Comparison of ENCODE assay signal across 26 mouse cellular contexts in genomic region chr6:94155996-94156395, GRCm38 (mm10).
DNase-seq lines count a peak whose midpoint lies in the region; ATAC-seq and TF ChIP-seq lines count a peak whose summit lies in the region.
"Had no signal": no experiment of that assay in that cellular context is flagged by ENCODE, and none has a peak within 500 bp of the region (broad histone marks: within the 10 kb centered on the region; RNA-seq: fewer than 3 reads in every experiment).

No protein-coding gene starts in this region.

- 79% methylated on average over 4 of the region's 4 CpGs for WGBS in embryonic facial prominence, embryonic 13.5 days
- WGBS in embryonic facial prominence, embryonic 10.5 days: 73% methylated on average over 4 of the region's 4 CpGs
- 63% methylated on average over 4 of the region's 4 CpGs for WGBS in intestine, embryonic 15.5 days
- WGBS in intestine, postnatal 0 days: 43% methylated on average over 4 of the region's 4 CpGs
- 64% methylated on average over 4 of the region's 4 CpGs for WGBS in stomach, postnatal 0 days

- no peak for TF ChIP-seq CTCF in intestine, postnatal 0 days (IDR thresholded peaks at IDR 0.05; ENCODE audit: low read depth)
- TF ChIP-seq CTCF in stomach, postnatal 0 days (IDR thresholded peaks at IDR 0.05; ENCODE audit: low read depth): no peak

- H3K9me3 ChIP-seq in embryonic facial prominence, embryonic 13.5 days: no peaks in the 10 kb centered on the region
- H3K9me3 ChIP-seq in embryonic facial prominence, embryonic 10.5 days: no peaks in the 10 kb centered on the region
- no peaks in the 10 kb centered on the region for H3K9me3 ChIP-seq in intestine, embryonic 15.5 days
- H3K9me3 ChIP-seq in intestine, postnatal 0 days (ENCODE audit: control insufficient read depth): no peaks in the 10 kb centered on the region
- no peaks in the 10 kb centered on the region for H3K9me3 ChIP-seq in stomach, postnatal 0 days (ENCODE audit: control insufficient read depth, low read length)
- H3K9me3 ChIP-seq: embryonic facial prominence, embryonic 15.5 days; forebrain, embryonic 10.5 days; hindbrain, embryonic 12.5 days had no signal

- TF ChIP-seq EP300 in stomach, postnatal 0 days (optimal IDR thresholded peaks at IDR 0.05): no peak

- no peak overlapping the region for H3K4me3 ChIP-seq in embryonic facial prominence, embryonic 13.5 days
- no peak overlapping the region for H3K4me3 ChIP-seq in embryonic facial prominence, embryonic 10.5 days
- H3K4me3 ChIP-seq in intestine, embryonic 15.5 days (replicated peaks): no peak overlapping the region
- no peak overlapping the region for H3K4me3 ChIP-seq in intestine, postnatal 0 days (ENCODE audit: low read depth, low read length)
- no peak overlapping the region for H3K4me3 ChIP-seq in stomach, postnatal 0 days (ENCODE audit: low read depth, low read length)
- H3K4me3 ChIP-seq: embryonic facial prominence, embryonic 15.5 days; erythroblast, embryonic 14.5 days; forebrain, embryonic 10.5 days; gastrocnemius, adult 2 months; hindbrain, embryonic 12.5 days had no signal

- ATAC-seq in embryonic facial prominence, embryonic 13.5 days (ENCODE audit: insufficient number of reproducible peaks, insufficient read depth, low FRiP score, low TSS enrichment, low read depth): no peak
- ATAC-seq in intestine, embryonic 15.5 days: no peak
- ATAC-seq in intestine, postnatal 0 days: no peak
- ATAC-seq in stomach, postnatal 0 days (ENCODE audit: low FRiP score, low TSS enrichment): peak; percentile 45; the same call in 1 of the 2 replicates
- ATAC-seq: CD4-positive, CD25-positive, alpha-beta regulatory T cell, adult 4 months; forebrain, embryonic 14.5 days; hindbrain, embryonic 16.5 days; inflammation-experienced regulatory T-cells, adult 6 months had no signal

- peak overlapping the region; percentile 39 for H3K27ac ChIP-seq in embryonic facial prominence, embryonic 13.5 days
- H3K27ac ChIP-seq in embryonic facial prominence, embryonic 10.5 days (replicated peaks): no peak overlapping the region
- H3K27ac ChIP-seq in intestine, embryonic 15.5 days: peak overlapping the region; percentile 14; the same call in 1 of the 2 replicates
- no peak overlapping the region for H3K27ac ChIP-seq in intestine, postnatal 0 days (ENCODE audit: low read depth, low read length)
- no peak overlapping the region for H3K27ac ChIP-seq in stomach, postnatal 0 days (replicated peaks)
- H3K27ac ChIP-seq: embryonic facial prominence, embryonic 15.5 days; forebrain, embryonic 10.5 days; gastrocnemius, adult 2 months; hindbrain, embryonic 12.5 days had no signal

- no peak overlapping the region for H3K4me2 ChIP-seq in embryonic facial prominence, embryonic 13.5 days
- H3K4me2 ChIP-seq in intestine, embryonic 15.5 days (replicated peaks): no peak overlapping the region
- H3K4me2 ChIP-seq in intestine, postnatal 0 days (replicated peaks; ENCODE audit: low read depth): no peak overlapping the region; the same call in 1 of the 2 replicates
- no peak overlapping the region for H3K4me2 ChIP-seq in stomach, postnatal 0 days (replicated peaks; ENCODE audit: low read depth)
- H3K4me2 ChIP-seq: embryonic facial prominence, embryonic 15.5 days; heart, embryonic 11.5 days; hindbrain, embryonic 12.5 days had no signal

- no peaks in the 10 kb centered on the region for H3K36me3 ChIP-seq in embryonic facial prominence, embryonic 13.5 days
- no peaks in the 10 kb centered on the region for H3K36me3 ChIP-seq in embryonic facial prominence, embryonic 10.5 days (replicated peaks)
- no peaks in the 10 kb centered on the region for H3K36me3 ChIP-seq in intestine, embryonic 15.5 days
- H3K36me3 ChIP-seq in intestine, postnatal 0 days (ENCODE audit: control insufficient read depth, insufficient read depth): no peaks in the 10 kb centered on the region
- H3K36me3 ChIP-seq in stomach, postnatal 0 days (ENCODE audit: control insufficient read depth, insufficient read depth, low read length): no peaks in the 10 kb centered on the region
- H3K36me3 ChIP-seq: embryonic facial prominence, embryonic 15.5 days; forebrain, embryonic 10.5 days; G1E; hindbrain, embryonic 12.5 days had no signal

- no peak for DNase-seq in embryonic facial prominence, embryonic 10.5 days (ENCODE audit: low spot score)
- peak; percentile 41 for DNase-seq in urinary bladder, postnatal 14 days (ENCODE audit: low spot score)
- DNase-seq in urinary bladder, postnatal 10 days (ENCODE audit: low spot score): no peak
- no peak for DNase-seq in stomach, postnatal 0 days (ENCODE audit: low spot score)
- DNase-seq in adrenal gland, adult 2 months: no peak
- DNase-seq: adrenal gland, postnatal 10 days; B cell, adult 2 months; cerebellum, adult 11 months; cerebellum, adult 8-10 months; cerebellum, postnatal 14 days; gastrocnemius, adult 2 months; gastrocnemius, postnatal 25 days; heart, postnatal 36 days had no signal

- H3K4me1 ChIP-seq in embryonic facial prominence, embryonic 13.5 days: peaks cover 23% of the 10 kb centered on the region
- peaks cover 47% of the 10 kb centered on the region for H3K4me1 ChIP-seq in embryonic facial prominence, embryonic 10.5 days
- H3K4me1 ChIP-seq in intestine, embryonic 15.5 days (replicated peaks): peaks cover 13% of the 10 kb centered on the region; the same call in 1 of the 2 replicates
- H3K4me1 ChIP-seq in intestine, postnatal 0 days (replicated peaks; ENCODE audit: control insufficient read depth, insufficient read depth, low read length): peaks cover 19% of the 10 kb centered on the region
- H3K4me1 ChIP-seq in stomach, postnatal 0 days (replicated peaks; ENCODE audit: control insufficient read depth, insufficient read depth): no peaks in the 10 kb centered on the region

- H3K27me3 ChIP-seq in embryonic facial prominence, embryonic 13.5 days: no peaks in the 10 kb centered on the region
- H3K27me3 ChIP-seq in embryonic facial prominence, embryonic 10.5 days (replicated peaks; ENCODE audit: low read depth, poor library complexity, severe bottlenecking): no peaks in the 10 kb centered on the region
- no peaks in the 10 kb centered on the region for H3K27me3 ChIP-seq in intestine, embryonic 15.5 days (replicated peaks)
- H3K27me3 ChIP-seq in intestine, postnatal 0 days (replicated peaks; ENCODE audit: control insufficient read depth, insufficient read depth, low read length): no peaks in the 10 kb centered on the region
- no peaks in the 10 kb centered on the region for H3K27me3 ChIP-seq in stomach, postnatal 0 days (ENCODE audit: control insufficient read depth, insufficient read depth, low read length)
- H3K27me3 ChIP-seq: embryonic facial prominence, embryonic 15.5 days; hindbrain, embryonic 12.5 days had no signal

- H3K9ac ChIP-seq in embryonic facial prominence, embryonic 13.5 days: no peak overlapping the region
- H3K9ac ChIP-seq in intestine, embryonic 15.5 days: no peak overlapping the region
- H3K9ac ChIP-seq in intestine, postnatal 0 days (ENCODE audit: low read depth, low read length): no peak overlapping the region
- no peak overlapping the region for H3K9ac ChIP-seq in stomach, postnatal 0 days (ENCODE audit: low read length)
- H3K9ac ChIP-seq: embryonic facial prominence, embryonic 15.5 days; hindbrain, embryonic 12.5 days had no signal

Comparison
In these comparisons a context has a peak if more than half of its experiments do, and no peak if none do; other contexts are left out.
1. H3K27ac ChIP-seq: peak in embryonic facial prominence, embryonic 13.5 days (single experiment) and intestine, embryonic 15.5 days (single experiment); none in embryonic facial prominence, embryonic 10.5 days (single experiment), intestine, postnatal 0 days (single experiment) and stomach, postnatal 0 days (single experiment).